Mouse (Mus musculus) right cerebral cortex, adult 18-20 months (tissue): Measurements from ENCODE around the gene Gabbr2.

ENCODE experiments used
- DNase-seq: peaks from one replicate; pipeline ENCODE4 v3.0.0; 2022; ENCODE audit warnings: mixed read lengths

Gabbr2 gene

GRCm38 (mm10) chr4:46858899-46859298, 132.8 kb downstream of the Gabbr2 start:
- DNase-seq: no peak

- DNase-seq: no peak
Measured at GRCm38 (mm10) chr4:46856145-46856544, 135.5 kb downstream of the Gabbr2 start.

GRCm38 (mm10) chr4:46854686-46855385, 136.8 kb downstream of the Gabbr2 start:
- DNase-seq: peak; percentile 69

- DNase-seq: no peak
Measured at GRCm38 (mm10) chr4:46853852-46854460, 137.7 kb downstream of the Gabbr2 start.

- DNase-seq: no peak
Measured at GRCm38 (mm10) chr4:46847745-46848144, 143.9 kb downstream of the Gabbr2 start.

GRCm38 (mm10) chr4:46846396-46846795, 145.3 kb downstream of the Gabbr2 start:
- DNase-seq: no peak

- DNase-seq: no peak
Measured at GRCm38 (mm10) chr4:46844982-46845643, 146.6 kb downstream of the Gabbr2 start.

GRCm38 (mm10) chr4:46844567-46844966, 147.1 kb downstream of the Gabbr2 start:
- DNase-seq: no peak

- DNase-seq: no peak
Measured at GRCm38 (mm10) chr4:46842596-46842995, 149.1 kb downstream of the Gabbr2 start.

- DNase-seq: no peak
Measured at GRCm38 (mm10) chr4:46840146-46840545, 151.5 kb downstream of the Gabbr2 start.

- peak; percentile 64 for DNase-seq
Measured at GRCm38 (mm10) chr4:46837362-46837761, 154.3 kb downstream of the Gabbr2 start.

GRCm38 (mm10) chr4:46836065-46836464, 155.6 kb downstream of the Gabbr2 start:
- DNase-seq: no peak

- DNase-seq: no peak
Measured at GRCm38 (mm10) chr4:46835064-46835463, 156.6 kb downstream of the Gabbr2 start.

GRCm38 (mm10) chr4:46832834-46833544, 158.7 kb downstream of the Gabbr2 start:
- DNase-seq: no peak

GRCm38 (mm10) chr4:46829656-46830055, 162.0 kb downstream of the Gabbr2 start:
- DNase-seq: no peak

GRCm38 (mm10) chr4:46828141-46828571, 163.5 kb downstream of the Gabbr2 start:
- peak; percentile 73 for DNase-seq

- peak; percentile 89 for DNase-seq
Measured at GRCm38 (mm10) chr4:46827471-46827870, 164.2 kb downstream of the Gabbr2 start.

GRCm38 (mm10) chr4:46825846-46826529, 165.7 kb downstream of the Gabbr2 start:
- DNase-seq: no peak

GRCm38 (mm10) chr4:46823738-46824137, 167.9 kb downstream of the Gabbr2 start:
- peak; percentile 69 for DNase-seq

GRCm38 (mm10) chr4:46821709-46822108, 170.0 kb downstream of the Gabbr2 start:
- no peak for DNase-seq

GRCm38 (mm10) chr4:46814954-46815353, 176.7 kb downstream of the Gabbr2 start:
- peak; percentile 64 for DNase-seq

- no peak for DNase-seq
Measured at GRCm38 (mm10) chr4:46814236-46814635, 177.4 kb downstream of the Gabbr2 start.

- DNase-seq: no peak
Measured at GRCm38 (mm10) chr4:46811165-46811564, 180.5 kb downstream of the Gabbr2 start.
